Mouse (Mus musculus) megakaryocyte-erythroid progenitor cell, adult 5-6 weeks (primary cell): Measurements from ENCODE around the gene Il34. TPM values are rescaled to one million over a fixed set of nuclear protein-coding genes. Genes with fewer than 3 reads are reported as not detected.

ENCODE experiments used
- ATAC-seq: replicated peaks from 2 replicates; pipeline ENCODE4 v1.8.0; 2016; ENCODE audit warnings: mild to moderate bottlenecking, inconsistent platforms; ENCODE audit not compliant: severe bottlenecking, poor library complexity, low FRiP score, low TSS enrichment
- total RNA-seq, 2 experiments: library from RNA; stranded (forward) in 1 of 2; stranded (reverse) in 1 of 2; fragments of 200-1000, 215-1000 nt in 1 of 2; fragments of >200 nt in 1 of 2; fragmentation: Nextera tagmentation in 1 of 2; gene quantifications; 2 replicates each; pipeline ENCODE4 v1.2.3; 2014 to 2017

Il34 gene
- total RNA-seq, 2 experiments from 2014 or later: not detected

DNA sequence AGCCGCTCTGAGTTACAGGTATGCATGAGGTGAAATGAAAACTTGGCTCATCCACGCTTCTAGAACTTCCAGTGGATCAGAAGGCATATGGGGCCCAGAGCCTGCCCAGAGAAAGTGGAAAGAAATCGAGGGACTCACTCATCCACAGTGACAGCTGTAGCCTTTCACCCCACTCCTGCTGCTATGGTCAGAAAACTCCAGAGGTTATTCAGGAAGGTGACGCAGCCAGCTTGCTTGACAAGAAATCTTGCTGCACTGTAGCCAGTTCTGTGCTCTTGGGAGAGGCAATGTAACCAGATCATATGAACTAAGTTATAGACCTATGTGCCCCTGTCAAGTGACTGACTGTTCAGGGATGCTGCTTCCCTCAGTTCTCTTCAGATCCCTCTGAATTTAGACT is 109.7 kb downstream of the Il34 start:
- ATAC-seq: no peak

DNA sequence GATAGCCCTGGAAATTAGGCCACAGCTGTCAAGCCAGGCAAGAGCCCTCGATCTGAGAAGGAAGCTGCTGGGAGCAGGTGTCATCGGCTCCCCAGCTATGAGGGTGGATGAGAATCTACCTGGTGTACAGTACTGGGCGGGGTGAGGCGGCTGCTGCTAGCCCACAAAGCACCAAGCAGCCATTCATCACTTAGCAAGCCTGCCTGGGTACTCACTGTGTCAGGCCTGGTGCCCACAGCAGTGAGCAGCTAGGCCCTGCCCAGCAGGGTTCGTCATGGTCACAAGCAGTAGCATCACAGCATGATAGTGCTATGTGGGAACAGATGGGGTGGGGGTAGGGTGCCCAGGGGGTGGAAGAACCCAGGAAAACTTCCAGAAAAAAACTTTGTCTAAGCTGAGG is 110.3 kb downstream of the Il34 start:
- no peak for ATAC-seq

DNA sequence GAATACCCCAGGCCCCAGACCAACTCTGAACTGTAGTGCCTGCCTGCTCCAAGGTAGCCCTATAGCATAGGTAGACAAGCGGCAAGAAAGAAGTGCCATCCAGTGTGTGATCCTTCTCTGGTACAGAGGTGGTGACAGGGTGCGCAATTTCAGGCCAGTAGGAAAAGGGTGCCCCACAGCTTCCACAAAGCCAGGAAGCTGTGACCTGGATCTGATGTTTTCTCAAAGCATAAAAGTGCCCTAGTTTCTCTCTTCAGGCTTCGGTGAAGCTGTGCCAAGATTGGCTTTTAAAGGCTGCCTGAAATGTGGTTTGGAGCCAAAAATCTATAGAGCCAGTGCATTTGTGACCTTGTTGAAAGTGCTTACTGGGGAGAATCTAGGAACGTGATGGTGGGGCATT is 110.9 kb downstream of the Il34 start:
- no peak for ATAC-seq

DNA sequence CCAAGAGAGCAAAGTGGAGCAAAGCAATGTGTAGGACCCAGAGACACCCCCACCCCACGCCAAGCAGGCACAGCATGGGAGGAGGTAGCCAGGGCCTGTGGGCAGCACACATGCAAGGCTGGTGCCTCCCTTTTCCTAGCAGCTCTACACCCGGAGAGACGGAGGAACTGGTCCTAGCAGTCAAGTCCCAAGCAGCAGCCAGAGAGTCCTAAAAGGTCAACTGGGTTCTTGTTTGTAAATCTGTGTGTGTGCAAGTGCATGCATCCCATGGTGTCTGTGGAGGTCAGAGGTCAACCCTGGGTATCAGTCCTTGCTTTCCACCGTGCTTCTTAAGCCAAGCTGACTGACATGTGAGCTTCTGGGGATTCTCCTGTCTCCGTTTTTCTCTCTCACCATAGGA is 111.5 kb downstream of the Il34 start:
- ATAC-seq: no peak

Other genes starting within 250 kb of the Il34 start
- 50.2 and 53.9 TPM in 2 replicates for gene Vac14, start 187.3 kb downstream of the Il34 start, total RNA-seq (2014; fragmentation: Nextera tagmentation)
- gene Vac14, start 187.3 kb downstream of the Il34 start, total RNA-seq (2017): 19.8 and 23.7 TPM in 2 replicates
- 0.54 TPM in 1 of 2 replicates, not detected in the other for gene Mtss1l, start 84.4 kb downstream of the Il34 start, total RNA-seq (2014; fragmentation: Nextera tagmentation)
- gene Mtss1l, start 84.4 kb downstream of the Il34 start, total RNA-seq (2017): 0.52 and 0.53 TPM in 2 replicates
- 37.0 and 48.7 TPM in 2 replicates for gene Cog4, start 40.7 kb upstream of the Il34 start, total RNA-seq (2014; fragmentation: Nextera tagmentation)
- 20.6 and 26.1 TPM in 2 replicates for gene Cog4, start 40.7 kb upstream of the Il34 start, total RNA-seq (2017)
- 171 and 229 TPM in 2 replicates for gene Sf3b3, start 40.9 kb upstream of the Il34 start, total RNA-seq (2014; fragmentation: Nextera tagmentation)
- 212 and 223 TPM in 2 replicates for gene Sf3b3, start 40.9 kb upstream of the Il34 start, total RNA-seq (2017)
- 5.1 and 10.8 TPM in 2 replicates for gene Fuk, start 96.6 kb upstream of the Il34 start, total RNA-seq (2014; fragmentation: Nextera tagmentation)
- 2.1 and 2.9 TPM in 2 replicates for gene Fuk, start 96.6 kb upstream of the Il34 start, total RNA-seq (2017)
- gene St3gal2, start 114.0 kb upstream of the Il34 start, total RNA-seq (2014; fragmentation: Nextera tagmentation): 12.5 and 13.1 TPM in 2 replicates
- gene St3gal2, start 114.0 kb upstream of the Il34 start, total RNA-seq (2017): 2.0 and 17.0 TPM in 2 replicates
- gene Ddx19a, start 191.9 kb upstream of the Il34 start, total RNA-seq (2014; fragmentation: Nextera tagmentation): 81.6 and 89.6 TPM in 2 replicates
- gene Ddx19a, start 191.9 kb upstream of the Il34 start, total RNA-seq (2017): 55.9 and 74.1 TPM in 2 replicates
- 7.0 and 8.3 TPM in 2 replicates for gene Ddx19b, start 225.8 kb upstream of the Il34 start, total RNA-seq (2014; fragmentation: Nextera tagmentation)
- 10.9 and 15.5 TPM in 2 replicates for gene Ddx19b, start 225.8 kb upstream of the Il34 start, total RNA-seq (2017)
- 49.3 and 51.4 TPM in 2 replicates for gene Aars, start 227.2 kb upstream of the Il34 start, total RNA-seq (2014; fragmentation: Nextera tagmentation)
- gene Aars, start 227.2 kb upstream of the Il34 start, total RNA-seq (2017): 55.4 and 73.2 TPM in 2 replicates